Mouse (Mus musculus) R1 (cell line): ENCODE results near the gene Gm15262.
"Not testable (repeated sequence)": the region's sequence is repeated elsewhere in the genome, so short reads cannot be mapped to it uniquely, and the experiment has no call there.

Source experiments
- DNase-seq: peaks from one replicate; pipeline ENCODE4 v3.0.0-alpha.2; 2018; ENCODE audit warnings: low read depth, low spot score

The Gm15262 gene

GRCm38 (mm10) chrX:161287156-161287555 lies at the start of gene Gm15262:
TSS of gene Gm15262 (plus strand) at chrX:161287456.
- not testable (repeated sequence) for DNase-seq

GRCm38 (mm10) chrX:161308131-161308530 lies 20.9 kb downstream of the Gm15262 start:
- DNase-seq, result no peak

- DNase-seq, result no peak
Measured at GRCm38 (mm10) chrX:161316443-161316842, 29.2 kb downstream of the Gm15262 start.

GRCm38 (mm10) chrX:161370927-161371326 lies 83.7 kb downstream of the Gm15262 start:
- DNase-seq, result peak; percentile 32

GRCm38 (mm10) chrX:161371461-161371860 lies 84.2 kb downstream of the Gm15262 start:
- no peak for DNase-seq

- DNase-seq, result peak; percentile 18
Measured at GRCm38 (mm10) chrX:161375568-161375967, 88.3 kb downstream of the Gm15262 start.

- DNase-seq, result peak; percentile 46
Measured at GRCm38 (mm10) chrX:161385791-161386190, 98.5 kb downstream of the Gm15262 start.

GRCm38 (mm10) chrX:161387942-161388341 lies 100.7 kb downstream of the Gm15262 start:
- no peak for DNase-seq

GRCm38 (mm10) chrX:161399110-161399509 lies 111.9 kb downstream of the Gm15262 start:
- DNase-seq, result peak; percentile 69

- no peak for DNase-seq
Measured at GRCm38 (mm10) chrX:161411151-161411550, 123.9 kb downstream of the Gm15262 start.
